In the genomic region with DNA sequence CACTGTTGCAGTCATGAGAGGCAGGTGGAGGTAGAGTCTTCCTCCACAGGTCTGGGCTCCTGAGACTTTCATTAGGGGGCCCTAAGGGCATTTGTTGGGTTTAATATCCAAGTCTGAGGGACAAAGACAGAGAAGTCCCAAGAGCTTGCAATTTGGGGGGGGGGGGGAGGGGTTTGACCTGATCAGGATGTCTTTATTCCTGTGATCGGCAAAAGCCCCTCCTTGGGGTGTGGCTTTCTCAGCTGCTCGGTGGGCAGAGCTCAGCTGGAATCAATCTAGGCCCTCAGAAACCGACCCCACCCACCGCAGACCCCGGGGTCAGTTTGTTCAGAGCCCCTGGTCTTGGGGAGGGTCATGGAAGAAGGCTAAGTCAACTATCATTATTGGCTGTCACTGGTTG, we compare ENCODE assay signal across 27 mouse cellular contexts. TPM values are rescaled to one million over a fixed set of nuclear protein-coding genes. Genes with fewer than 3 reads are reported as not detected.
DNase-seq lines count a peak whose midpoint lies in the region; ATAC-seq and TF ChIP-seq lines count a peak whose summit lies in the region.
"Had no signal": no experiment of that assay in that cellular context is flagged by ENCODE, and none has a peak within 500 bp of the region (broad histone marks: within the 10 kb centered on the region; RNA-seq: fewer than 3 reads in every experiment).

Slc38a8 (minus strand) TSS at position 101 of the 400 bp plus-strand sequence.

- WGBS in forebrain, embryonic 10.5 days: 33% methylated on average over 5 of the region's 5 CpGs
- 56% methylated on average over 5 of the region's 5 CpGs for WGBS in forebrain, postnatal 0 days
- 58% methylated on average over 5 of the region's 5 CpGs for whole genome bisulfite sequencing in heart, embryonic 13.5 days
- 61% methylated on average over 5 of the region's 5 CpGs for WGBS in heart, adult 2 months
- WGBS in midbrain, embryonic 10.5 days: 47% methylated on average over 5 of the region's 5 CpGs
- 48% methylated on average over 5 of the region's 5 CpGs for WGBS in midbrain, embryonic 16.5 days

- H3K27me3 ChIP-seq in forebrain, embryonic 10.5 days (ENCODE audit: poor library complexity, severe bottlenecking): peaks cover 85% of the 10 kb centered on the region
- H3K27me3 ChIP-seq in forebrain, postnatal 0 days (ENCODE audit: insufficient read depth, low read length): no peaks in the 10 kb centered on the region
- peaks cover 31% of the 10 kb centered on the region for H3K27me3 ChIP-seq in heart, embryonic 13.5 days (replicated peaks)
- H3K27me3 ChIP-seq in heart, adult 2 months (ENCODE audit: control insufficient read depth, insufficient read depth, low read length): no peaks in the 10 kb centered on the region
- H3K27me3 ChIP-seq in midbrain, embryonic 10.5 days (ENCODE audit: low read depth, poor library complexity, severe bottlenecking): peaks cover 14% of the 10 kb centered on the region; the same call in 1 of the 2 replicates
- H3K27me3 ChIP-seq in midbrain, embryonic 16.5 days (ENCODE audit: control insufficient read depth, insufficient read depth, low read depth, low read length): no peaks in the 10 kb centered on the region
- H3K27me3 ChIP-seq: embryonic facial prominence, embryonic 12.5 days; embryonic facial prominence, embryonic 15.5 days; forebrain, embryonic 15.5 days; hindbrain, embryonic 13.5 days had no signal

- peaks cover 82% of the 10 kb centered on the region for H3K4me1 ChIP-seq in forebrain, embryonic 10.5 days
- no peaks in the 10 kb centered on the region for H3K4me1 ChIP-seq in forebrain, postnatal 0 days (ENCODE audit: insufficient read depth)
- H3K4me1 ChIP-seq in heart, embryonic 13.5 days: peaks cover 32% of the 10 kb centered on the region
- H3K4me1 ChIP-seq in heart, adult 2 months (ENCODE audit: control insufficient read depth, insufficient read depth, low read length): no peaks in the 10 kb centered on the region
- peaks cover 73% of the 10 kb centered on the region for H3K4me1 ChIP-seq in midbrain, embryonic 10.5 days
- H3K4me1 ChIP-seq in midbrain, embryonic 16.5 days (ENCODE audit: control insufficient read depth, insufficient read depth, low read length): peaks cover 15% of the 10 kb centered on the region
- H3K4me1 ChIP-seq: embryonic facial prominence, embryonic 15.5 days had no signal

- ATAC-seq in forebrain, postnatal 0 days: no peak
- ATAC-seq in heart, embryonic 13.5 days (ENCODE audit: extremely low read depth, insufficient number of reproducible peaks, low FRiP score, low TSS enrichment): no peak
- ATAC-seq in midbrain, embryonic 16.5 days: no peak
- ATAC-seq: activated CD4-positive, CD25-positive, alpha-beta regulatory T cell, adult 4 months; forebrain, embryonic 15.5 days; hindbrain, postnatal 0 days; inflammation-experienced regulatory T-cells, adult 6 months; intestine, embryonic 16.5 days had no signal

- DNase-seq in forebrain, embryonic 10.5 days (ENCODE audit: extremely low spot score, low spot score): no peak
- DNase-seq in forebrain, postnatal 0 days: no peak
- DNase-seq in heart, adult 2 months: no peak
- DNase-seq in midbrain, embryonic 10.5 days (ENCODE audit: low spot score): no peak
- no peak for DNase-seq in urinary bladder, adult 18-20 months (ENCODE audit: low spot score in 2 of 2)
- DNase-seq in adipocyte (ENCODE audit: low spot score): no peak
- DNase-seq: adrenal gland, postnatal 10 days; adrenal gland, postnatal 36 days; gastrocnemius, postnatal 10 days; heart, adult 11 months; heart, postnatal 10 days had no signal

- no peak for TF ChIP-seq EP300 in heart, adult 2 months (IDR thresholded peaks at IDR 0.05; ENCODE audit: insufficient read depth, low read depth, low read length)

- no peaks in the 10 kb centered on the region for H3K79me2 ChIP-seq in heart, adult 2 months (replicated peaks; ENCODE audit: control insufficient read depth, insufficient read depth, low read length)

- H3K9me3 ChIP-seq in forebrain, embryonic 10.5 days: no peaks in the 10 kb centered on the region
- no peaks in the 10 kb centered on the region for H3K9me3 ChIP-seq in forebrain, postnatal 0 days (ENCODE audit: low read length)
- H3K9me3 ChIP-seq in heart, embryonic 13.5 days: no peaks in the 10 kb centered on the region
- H3K9me3 ChIP-seq in midbrain, embryonic 10.5 days (replicated peaks): no peaks in the 10 kb centered on the region
- no peaks in the 10 kb centered on the region for H3K9me3 ChIP-seq in midbrain, embryonic 16.5 days (replicated peaks; ENCODE audit: control insufficient read depth, low read length, poor library complexity, severe bottlenecking)
- H3K9me3 ChIP-seq: embryonic facial prominence, embryonic 12.5 days; embryonic facial prominence, embryonic 15.5 days; forebrain, embryonic 12.5 days; forebrain, embryonic 15.5 days; heart, embryonic 15.5 days; hindbrain, embryonic 13.5 days had no signal

- H3K36me3 ChIP-seq in forebrain, embryonic 10.5 days (replicated peaks): peaks cover 12% of the 10 kb centered on the region
- H3K36me3 ChIP-seq in forebrain, postnatal 0 days (ENCODE audit: insufficient read depth): peaks cover 11% of the 10 kb centered on the region
- H3K36me3 ChIP-seq in heart, embryonic 13.5 days: peaks cover 9% of the 10 kb centered on the region
- no peaks in the 10 kb centered on the region for H3K36me3 ChIP-seq in heart, adult 2 months (ENCODE audit: control insufficient read depth, insufficient read depth, low read length)
- H3K36me3 ChIP-seq in midbrain, embryonic 10.5 days: peaks cover 10% of the 10 kb centered on the region
- H3K36me3 ChIP-seq in midbrain, embryonic 16.5 days (ENCODE audit: control insufficient read depth, insufficient read depth, low read length): no peaks in the 10 kb centered on the region
- H3K36me3 ChIP-seq: forebrain, embryonic 15.5 days; heart, embryonic 15.5 days had no signal

- no peak for TF ChIP-seq CTCF in forebrain, postnatal 0 days (IDR thresholded peaks at IDR 0.05; ENCODE audit: low read depth)
- no peak for TF ChIP-seq CTCF in heart, adult 2 months (IDR thresholded peaks at IDR 0.05)

- no peak within 1 kb of the TSS for H3K9ac ChIP-seq in forebrain, postnatal 0 days
- peak within 1 kb of the TSS; percentile 28; the same call in 1 of the 2 replicates for H3K9ac ChIP-seq in heart, embryonic 13.5 days
- H3K9ac ChIP-seq in heart, adult 2 months (ENCODE audit: low read depth, low read length): no peak within 1 kb of the TSS
- H3K9ac ChIP-seq in midbrain, embryonic 16.5 days (ENCODE audit: low read depth, low read length): no peak within 1 kb of the TSS
- H3K9ac ChIP-seq: embryonic facial prominence, embryonic 12.5 days; embryonic facial prominence, embryonic 15.5 days; forebrain, embryonic 12.5 days; forebrain, embryonic 15.5 days; heart, embryonic 15.5 days; hindbrain, embryonic 13.5 days had no signal

- peak within 1 kb of the TSS; percentile 14; the same call in 1 of the 2 replicates for H3K4me3 ChIP-seq in forebrain, embryonic 10.5 days
- H3K4me3 ChIP-seq in forebrain, postnatal 0 days (ENCODE audit: low read depth, low read length): no peak within 1 kb of the TSS
- H3K4me3 ChIP-seq in heart, embryonic 13.5 days: no peak within 1 kb of the TSS
- no peak within 1 kb of the TSS for H3K4me3 ChIP-seq in heart, adult 2 months
- H3K4me3 ChIP-seq in midbrain, embryonic 10.5 days: no peak within 1 kb of the TSS
- no peak within 1 kb of the TSS for H3K4me3 ChIP-seq in midbrain, embryonic 16.5 days (ENCODE audit: low read depth, low read length)
- H3K4me3 ChIP-seq: embryonic facial prominence, embryonic 12.5 days; embryonic facial prominence, embryonic 15.5 days; forebrain, embryonic 12.5 days; forebrain, embryonic 15.5 days; heart, embryonic 15.5 days; hindbrain, embryonic 13.5 days had no signal

- no peak for TF ChIP-seq POLR2A in heart, adult 2 months (IDR thresholded peaks at IDR 0.05; ENCODE audit: insufficient read depth, low read depth, low read length)

- intact Hi-C loops in heart, adult 2 months (cut with DNase I): no loop called here

- H3K4me2 ChIP-seq in forebrain, postnatal 0 days (ENCODE audit: low read depth): no peak within 1 kb of the TSS
- H3K4me2 ChIP-seq in heart, embryonic 13.5 days: no peak within 1 kb of the TSS
- no peak within 1 kb of the TSS for H3K4me2 ChIP-seq in midbrain, embryonic 16.5 days (ENCODE audit: low read length)
- H3K4me2 ChIP-seq: embryonic facial prominence, embryonic 12.5 days; embryonic facial prominence, embryonic 15.5 days; forebrain, embryonic 12.5 days; forebrain, embryonic 15.5 days; heart, embryonic 15.5 days; hindbrain, embryonic 13.5 days had no signal

- peak within 1 kb of the TSS; percentile 69 for H3K27ac ChIP-seq in forebrain, embryonic 10.5 days
- H3K27ac ChIP-seq in forebrain, postnatal 0 days (ENCODE audit: low read depth, low read length): no peak within 1 kb of the TSS
- H3K27ac ChIP-seq in heart, embryonic 13.5 days (replicated peaks): no peak within 1 kb of the TSS
- H3K27ac ChIP-seq in heart, adult 2 months: no peak within 1 kb of the TSS
- peak within 1 kb of the TSS; percentile 65 for H3K27ac ChIP-seq in midbrain, embryonic 10.5 days (replicated peaks)
- no peak within 1 kb of the TSS for H3K27ac ChIP-seq in midbrain, embryonic 16.5 days (ENCODE audit: low read length)
- H3K27ac ChIP-seq: embryonic facial prominence, embryonic 12.5 days; embryonic facial prominence, embryonic 15.5 days; forebrain, embryonic 12.5 days; forebrain, embryonic 15.5 days; heart, embryonic 15.5 days; hindbrain, embryonic 13.5 days; hindbrain, postnatal 0 days had no signal

RNA-seq across cellular contexts. Expression of gene Slc38a8, which starts in this region (rescaled TPM):
- 1.0 and 4.4 TPM in 2 replicates for polyA plus RNA-seq in forebrain, embryonic 10.5 days (2016; fragmentation: Nextera tagmentation; extraction: Ambion mirVana)
- not detected in 2 replicates for total RNA-seq in forebrain, postnatal 0 days (2014; rRNA removed)
- polyA plus RNA-seq in forebrain, postnatal 0 days (2015; fragmentation: Nextera tagmentation; extraction: Ambion mirVana): 0.12 TPM in 1 of 2 replicates, not detected in the other
- not detected in 2 replicates for polyA plus RNA-seq in heart, embryonic 13.5 days (2015; fragmentation: Nextera tagmentation; extraction: Ambion mirVana)
- total RNA-seq in heart, adult 2 months (2021): not detected
- 0.12 TPM in 1 of 2 replicates, not detected in the other for polyA plus RNA-seq in heart, adult 2 months (2012; rRNA removed)
- polyA plus RNA-seq in midbrain, embryonic 10.5 days (2016; fragmentation: Nextera tagmentation; extraction: Ambion mirVana): 0.15 and 1.1 TPM in 2 replicates
- polyA plus RNA-seq in midbrain, embryonic 16.5 days (2015; fragmentation: Nextera tagmentation; extraction: Ambion mirVana): 0.12 TPM in 1 of 2 replicates, not detected in the other
- total RNA-seq: adrenal gland, adult 18-20 months; adrenal gland, postnatal 10 days; gastrocnemius, adult 18-20 months; gastrocnemius, postnatal 10 days; gastrocnemius, postnatal 4 days; heart, postnatal 10 days; hematopoietic stem cell, adult 5-6 weeks; hindbrain, postnatal 0 days had no signal
- polyA plus RNA-seq: activated CD4-positive, CD25-positive, alpha-beta regulatory T cell, adult 4 months; forebrain, embryonic 15.5 days; heart, embryonic 15.5 days; hindbrain, embryonic 13.5 days; inflammation-experienced regulatory T-cells, adult 6 months had no signal

Comparison
In these comparisons a context has a peak if more than half of its experiments do, and no peak if none do; other contexts are left out.
1. H3K27ac ChIP-seq: peak in forebrain, embryonic 10.5 days (single experiment) and midbrain, embryonic 10.5 days (single experiment); none in forebrain, postnatal 0 days (single experiment), heart, embryonic 13.5 days (single experiment), heart, adult 2 months (single experiment) and midbrain, embryonic 16.5 days (single experiment).